Mouse (Mus musculus) gastrocnemius, adult 8-10 months (tissue): ENCODE results near the gene Bcl11b. TPM values are rescaled to one million over a fixed set of nuclear protein-coding genes. Genes with fewer than 3 reads are reported as not detected.

Experiments
- DNase-seq, 2 experiments: peaks; one replicate each; pipeline ENCODE4 v3.0.0; 2022; ENCODE audit warnings: low spot score in 2 of 2
- total RNA-seq, 4 experiments: library from RNA; stranded (reverse); gene quantifications; 2 replicates each; pipeline ENCODE4 v1.2.4; 2022

Gene Bcl11b
- total RNA-seq, 4 experiments from 2014 or later: 0.02 TPM; not detected in 3

- no peak for DNase-seq
Measured at GRCm38 (mm10) chr12:107973556-107974140, 29.8 kb downstream of the Bcl11b start.

GRCm38 (mm10) chr12:107971081-107971780, 32.2 kb downstream of the Bcl11b start:
- no peak for DNase-seq

GRCm38 (mm10) chr12:107970637-107971036, 32.8 kb downstream of the Bcl11b start:
- no peak for DNase-seq

GRCm38 (mm10) chr12:107969841-107970371, 33.5 kb downstream of the Bcl11b start:
- DNase-seq: no peak

GRCm38 (mm10) chr12:107969126-107969525, 34.3 kb downstream of the Bcl11b start:
- DNase-seq: no peak

GRCm38 (mm10) chr12:107968331-107968730, 35.1 kb downstream of the Bcl11b start:
- DNase-seq: no peak

GRCm38 (mm10) chr12:107967026-107967425, 36.4 kb downstream of the Bcl11b start:
- no peak for DNase-seq

GRCm38 (mm10) chr12:107965103-107965502, 38.3 kb downstream of the Bcl11b start:
- DNase-seq: no peak

GRCm38 (mm10) chr12:107964396-107965085, 38.9 kb downstream of the Bcl11b start:
- DNase-seq: no peak

- no peak for DNase-seq
Measured at GRCm38 (mm10) chr12:107962852-107963251, 40.5 kb downstream of the Bcl11b start.

- no peak for DNase-seq
Measured at GRCm38 (mm10) chr12:107961843-107962242, 41.6 kb downstream of the Bcl11b start.

GRCm38 (mm10) chr12:107960789-107961491, 42.5 kb downstream of the Bcl11b start:
- DNase-seq: no peak

- no peak for DNase-seq
Measured at GRCm38 (mm10) chr12:107960365-107960764, 43.0 kb downstream of the Bcl11b start.

- no peak for DNase-seq
Measured at GRCm38 (mm10) chr12:107959872-107960271, 43.5 kb downstream of the Bcl11b start.

- no peak for DNase-seq
Measured at GRCm38 (mm10) chr12:107953044-107953684, 50.2 kb downstream of the Bcl11b start.

GRCm38 (mm10) chr12:107952318-107952724, 51.1 kb downstream of the Bcl11b start:
- no peak for DNase-seq

GRCm38 (mm10) chr12:107950667-107951179, 52.7 kb downstream of the Bcl11b start:
- DNase-seq: no peak

- no peak for DNase-seq
Measured at GRCm38 (mm10) chr12:107949416-107949815, 54.0 kb downstream of the Bcl11b start.

- no peak for DNase-seq
Measured at GRCm38 (mm10) chr12:107942100-107942499, 61.3 kb downstream of the Bcl11b start.

GRCm38 (mm10) chr12:107940774-107941173, 62.6 kb downstream of the Bcl11b start:
- no peak for DNase-seq

GRCm38 (mm10) chr12:107939177-107939576, 64.2 kb downstream of the Bcl11b start:
- no peak for DNase-seq
